Mouse (Mus musculus) CD8-positive naive resting alpha-beta T cell, adult 2 months (primary cell): ENCODE data around the gene Grap.

Source experiments
- DNase-seq, 2 experiments: peaks; one replicate each; pipeline ENCODE4 v3.0.0; 2022; ENCODE audit warnings: low read depth in 2 of 2, low spot score in 2 of 2

Gene Grap

DNA sequence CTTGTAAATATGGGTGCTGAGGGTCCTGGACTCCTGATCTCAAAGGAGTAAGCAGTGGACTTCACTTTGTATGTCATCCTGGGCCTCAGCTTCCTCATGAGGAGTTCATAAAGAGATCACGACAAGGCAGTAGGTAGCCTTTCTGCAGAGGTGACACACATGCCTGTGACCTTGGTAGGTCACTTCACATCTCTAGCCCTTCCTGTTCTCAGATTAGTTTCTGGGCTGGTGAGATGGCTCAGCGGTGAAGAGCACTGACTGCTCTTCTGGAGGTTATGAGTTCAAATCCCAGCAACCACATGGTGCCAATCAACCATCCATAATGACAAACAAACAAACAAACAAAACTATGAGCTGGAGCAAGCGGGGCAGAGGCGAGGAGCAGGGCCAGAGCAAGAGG lies 24.6 kb downstream of the Grap start:
- no peak for DNase-seq

DNA sequence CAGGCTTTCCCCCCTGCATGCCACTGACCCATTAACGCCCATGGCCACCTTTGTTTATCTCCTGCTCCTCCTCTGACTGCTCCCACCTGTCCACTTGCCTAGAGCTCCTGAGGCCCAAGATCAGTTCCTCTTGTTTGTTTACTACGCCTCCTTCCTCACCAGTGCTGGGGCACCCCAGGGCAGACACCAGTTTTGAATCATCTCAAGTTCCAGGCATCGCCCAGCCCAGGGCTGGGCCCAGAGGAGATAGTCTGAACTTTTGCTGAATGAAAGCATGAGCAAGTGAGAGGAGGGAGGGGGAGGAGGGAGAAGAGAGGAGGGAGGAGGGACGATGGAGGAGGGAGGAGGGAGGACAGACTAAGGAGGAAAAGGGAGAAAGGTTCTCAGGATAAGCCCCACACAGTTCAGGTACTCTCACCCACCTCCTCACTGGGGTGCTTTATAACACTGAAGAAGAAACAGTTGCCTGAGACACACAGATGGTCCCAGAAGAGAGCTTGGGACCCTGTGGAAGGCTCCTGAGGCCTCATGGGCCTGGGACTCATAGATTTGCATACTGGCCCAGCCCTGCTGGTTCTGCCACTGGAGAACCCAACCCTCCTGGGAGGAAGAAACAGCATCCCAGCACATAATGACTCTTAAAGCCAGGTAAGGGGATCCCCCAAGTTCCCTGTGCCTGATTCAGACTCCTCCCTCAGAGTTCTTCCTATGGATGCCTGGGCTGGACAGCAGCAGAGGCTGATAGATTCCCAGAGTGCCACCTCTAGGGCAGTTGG lies 26.2 kb downstream of the Grap start:
- DNase-seq: no peak

DNA sequence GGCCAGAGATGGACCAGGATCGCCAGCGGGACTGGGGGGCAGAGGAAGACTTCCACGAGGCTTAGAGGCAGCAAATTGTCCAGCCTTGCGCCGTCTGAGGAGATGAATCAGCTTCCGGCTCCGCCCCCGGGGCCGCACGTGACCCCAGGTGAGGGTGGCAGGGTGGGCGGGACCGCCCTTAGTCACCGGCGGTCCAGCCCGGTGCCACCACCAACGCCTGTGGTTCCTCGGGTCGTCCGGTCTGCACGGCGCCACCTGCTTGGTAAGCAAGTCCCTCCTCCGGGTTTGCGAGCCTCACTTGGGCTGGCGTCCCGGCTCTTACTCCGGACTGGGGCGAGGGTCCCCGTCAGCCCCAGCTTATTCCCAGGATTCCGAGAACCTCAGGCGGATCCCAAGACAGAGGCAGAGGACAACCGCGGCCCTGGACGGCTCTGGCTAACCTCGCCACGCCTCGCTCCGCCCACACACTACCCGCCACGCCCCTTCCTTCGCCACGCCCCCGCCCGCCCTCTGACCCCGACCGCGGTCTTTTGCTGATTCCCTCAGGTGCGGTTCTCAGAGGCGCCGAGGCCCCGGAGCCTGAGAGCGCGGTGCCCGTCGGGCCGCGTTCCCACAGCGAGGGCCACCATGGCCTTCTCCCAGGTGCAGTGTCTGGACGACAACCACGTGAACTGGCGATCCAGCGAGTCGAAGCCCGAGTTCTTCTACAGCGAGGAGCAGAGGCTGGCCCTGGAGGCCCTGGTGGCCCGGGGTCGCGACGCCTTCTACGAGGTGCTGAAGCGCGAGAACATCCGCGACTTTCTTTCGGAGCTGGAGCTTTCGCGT lies 31.1 kb downstream of the Grap start, which contains the start of gene Fam83g:
Fam83g (plus strand) TSS at position 185 of the 825 bp plus-strand sequence.
- peak; percentile 37 to 63 for DNase-seq

DNA sequence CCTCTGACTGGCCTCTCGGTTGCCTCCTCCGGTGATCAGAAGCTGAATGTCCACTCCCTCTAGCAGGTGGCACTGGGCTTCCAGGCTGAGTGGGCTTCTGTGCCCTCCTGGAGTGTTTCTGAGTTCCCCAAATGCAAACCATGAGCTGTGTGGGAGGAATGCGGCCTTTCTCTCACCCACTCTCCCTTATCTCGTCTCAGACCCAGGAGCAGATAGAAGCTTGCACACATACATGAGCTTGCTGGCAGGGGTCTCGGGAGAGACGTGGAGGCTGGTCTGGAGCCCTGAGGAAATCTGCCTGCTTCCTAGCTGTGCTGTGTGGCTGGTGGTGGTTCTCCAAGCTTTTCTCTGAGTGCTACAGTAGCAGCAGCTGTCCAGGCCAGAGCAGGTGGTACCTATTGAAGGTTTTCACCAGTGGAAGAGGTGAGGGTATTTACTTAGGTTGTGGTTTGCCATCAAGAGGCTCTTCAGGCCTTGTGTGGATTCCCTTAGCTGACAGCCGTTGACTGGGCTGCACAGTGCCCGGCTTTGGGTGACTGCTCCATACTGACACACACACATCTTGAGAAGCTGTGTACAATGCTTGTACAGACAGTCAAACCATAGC lies 32.2 kb downstream of the Grap start:
- no peak for DNase-seq

DNA sequence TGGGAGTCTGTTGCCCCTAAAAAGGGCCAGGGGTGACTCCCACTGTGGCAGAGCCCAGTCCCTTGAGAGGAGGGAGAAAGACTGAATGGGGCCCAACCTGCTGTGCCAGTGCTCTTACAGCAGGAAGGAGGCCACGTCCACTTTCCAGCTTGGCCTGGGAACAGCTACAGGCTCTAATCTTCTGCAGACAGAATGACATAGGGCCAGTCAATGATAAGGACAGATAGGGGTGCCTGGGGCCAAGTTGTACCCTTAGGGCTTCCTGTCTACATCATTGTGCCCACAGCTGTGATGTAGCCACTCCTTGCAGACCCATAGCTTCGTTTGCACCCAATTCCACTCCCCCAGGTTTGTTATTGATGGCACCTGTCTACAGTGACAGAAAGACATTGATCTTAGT lies 33.1 kb downstream of the Grap start:
- DNase-seq: no peak

DNA sequence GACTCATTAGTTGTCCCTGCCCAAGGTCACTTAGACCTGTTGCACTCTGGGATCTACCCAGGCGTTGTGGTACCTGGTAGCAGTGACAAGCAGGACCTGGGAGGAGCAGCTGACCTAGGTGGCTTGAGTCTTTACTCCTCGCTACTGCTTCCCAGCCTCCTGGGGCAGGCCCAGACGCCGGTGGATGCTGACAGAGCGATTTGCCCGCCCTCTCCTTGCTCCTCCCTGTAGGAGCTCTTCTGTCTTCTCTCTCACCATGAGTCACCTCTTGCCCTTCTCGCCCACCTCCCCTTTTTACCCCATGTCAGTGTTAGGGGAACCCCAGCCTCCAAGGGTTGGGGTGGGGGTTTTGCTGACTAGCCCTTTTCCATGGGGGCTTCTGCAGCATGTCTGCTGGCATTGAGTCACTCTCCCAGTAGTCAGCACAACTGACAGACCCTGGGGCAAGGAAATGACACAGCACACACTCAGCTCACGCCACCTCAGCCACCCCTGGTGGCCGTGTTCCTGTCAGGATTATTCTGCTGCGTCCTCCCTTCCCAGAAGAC lies 33.9 kb downstream of the Grap start:
- no peak for DNase-seq

DNA sequence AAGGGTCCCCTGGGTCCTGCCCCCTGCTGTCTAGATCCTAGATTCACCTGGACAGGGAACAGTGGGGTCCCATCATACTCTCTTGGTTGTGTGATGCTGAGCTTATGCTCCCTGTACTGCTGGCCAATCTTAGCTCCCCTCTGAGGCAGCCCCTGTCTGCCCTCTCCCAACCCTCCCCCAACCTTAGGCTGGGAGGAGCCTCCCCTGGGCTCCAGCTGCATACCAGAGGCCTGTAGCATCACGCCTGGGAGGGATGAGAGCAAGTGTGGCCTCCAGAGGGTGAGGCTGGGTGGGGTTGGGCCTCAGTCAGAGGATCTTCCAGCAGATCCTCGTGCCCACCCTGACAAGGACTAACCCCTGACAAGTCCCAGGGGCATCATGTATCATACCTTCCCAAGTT lies 34.5 kb downstream of the Grap start:
- DNase-seq: no peak

DNA sequence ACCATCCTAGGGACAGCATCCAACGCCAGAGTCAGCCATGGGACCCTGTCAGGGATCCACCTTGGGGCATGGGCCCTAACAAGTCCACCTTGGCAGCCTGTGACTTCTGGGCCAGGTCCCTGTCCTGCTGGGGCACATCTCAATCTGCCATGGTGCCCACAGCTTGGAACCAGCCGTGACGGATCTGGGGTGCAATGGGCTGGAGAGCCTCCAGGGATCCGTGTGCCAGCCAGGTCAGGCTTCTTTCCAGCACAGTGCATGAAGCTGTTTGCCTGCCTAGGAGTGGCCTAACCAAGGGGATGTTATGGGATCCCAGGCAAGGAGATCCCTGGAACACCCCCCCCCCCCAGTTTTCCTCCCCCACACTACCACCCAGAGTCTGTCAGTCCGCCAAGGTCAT lies 39.9 kb downstream of the Grap start:
- no peak for DNase-seq

DNA sequence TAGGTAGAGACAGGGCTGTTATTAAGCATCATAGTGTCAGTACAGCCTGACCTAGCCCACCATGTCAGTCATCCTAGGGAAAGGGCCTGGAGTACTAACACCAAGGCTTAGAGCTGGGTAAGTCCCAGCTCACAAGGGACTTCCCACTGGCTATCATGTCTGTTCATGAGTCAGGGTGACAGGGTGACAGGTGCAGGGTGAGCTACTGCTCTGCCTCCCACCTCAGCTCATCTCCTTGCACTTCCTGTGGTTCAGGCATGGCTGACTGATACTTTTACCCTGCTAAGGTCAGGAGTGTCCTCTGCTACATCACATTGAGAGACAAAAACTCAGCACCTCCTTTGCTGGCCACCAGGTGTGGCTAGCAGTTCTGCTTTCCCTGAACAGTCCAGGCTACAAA lies 45.8 kb downstream of the Grap start:
- no peak for DNase-seq

DNA sequence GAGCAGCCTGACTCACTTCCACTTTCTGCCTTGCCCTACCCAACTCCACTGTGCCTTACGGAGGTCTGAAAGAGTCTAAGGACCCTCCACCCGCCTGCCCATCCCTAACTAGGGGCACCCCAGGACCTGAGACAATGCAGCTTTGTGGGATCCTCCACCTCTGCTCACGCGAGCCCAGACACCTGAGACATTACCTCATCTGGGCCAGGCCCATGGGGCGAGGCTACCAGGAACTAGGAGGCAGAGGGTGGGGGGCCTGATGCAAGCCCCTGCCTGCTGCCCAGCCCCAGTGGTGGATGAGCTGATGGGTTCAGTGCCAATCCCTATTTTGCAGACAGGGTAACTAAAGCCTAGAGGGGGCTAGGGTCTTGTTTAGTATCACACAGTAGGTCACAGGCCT lies 46.4 kb downstream of the Grap start:
- DNase-seq: no peak

DNA sequence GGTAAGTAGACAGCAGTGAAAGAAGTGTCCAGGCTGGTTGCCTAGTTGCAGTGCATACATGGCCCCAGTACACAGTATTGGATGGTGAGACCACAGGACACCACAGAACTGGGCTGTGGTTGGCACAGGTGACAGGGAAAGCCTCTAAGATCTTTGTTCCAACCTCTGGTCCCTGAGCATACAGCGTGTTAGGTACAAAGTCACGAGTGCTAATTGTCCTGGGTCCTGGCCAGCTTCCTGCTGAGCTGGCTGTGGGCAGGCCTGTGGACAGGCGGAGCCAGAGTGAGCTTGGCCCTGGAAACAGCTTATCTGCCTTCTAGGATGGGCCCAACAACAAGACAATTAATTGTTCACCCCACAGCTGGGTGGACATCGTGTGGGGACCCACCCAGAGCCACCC lies 46.9 kb downstream of the Grap start:
- no peak for DNase-seq

DNA sequence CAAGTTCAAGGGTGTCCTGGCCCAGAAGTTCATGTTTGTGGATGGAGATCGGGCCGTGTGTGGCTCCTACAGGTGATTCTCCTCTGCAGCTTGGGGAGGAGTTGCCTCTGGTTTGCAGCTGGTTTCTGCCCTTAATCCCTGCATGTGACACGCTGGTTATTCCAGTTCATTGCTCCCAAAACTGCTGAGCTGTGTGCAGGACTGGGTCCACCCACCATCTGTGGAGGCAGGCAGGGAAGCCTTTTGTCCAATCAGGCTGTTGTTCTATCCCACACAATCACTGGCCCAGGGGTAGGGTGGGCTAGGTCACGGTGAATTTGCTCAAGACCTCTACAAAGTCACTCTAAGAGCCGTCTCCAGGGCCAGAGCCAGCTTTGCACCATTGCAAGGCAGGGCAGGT lies 48.6 kb downstream of the Grap start:
- DNase-seq: no peak

DNA sequence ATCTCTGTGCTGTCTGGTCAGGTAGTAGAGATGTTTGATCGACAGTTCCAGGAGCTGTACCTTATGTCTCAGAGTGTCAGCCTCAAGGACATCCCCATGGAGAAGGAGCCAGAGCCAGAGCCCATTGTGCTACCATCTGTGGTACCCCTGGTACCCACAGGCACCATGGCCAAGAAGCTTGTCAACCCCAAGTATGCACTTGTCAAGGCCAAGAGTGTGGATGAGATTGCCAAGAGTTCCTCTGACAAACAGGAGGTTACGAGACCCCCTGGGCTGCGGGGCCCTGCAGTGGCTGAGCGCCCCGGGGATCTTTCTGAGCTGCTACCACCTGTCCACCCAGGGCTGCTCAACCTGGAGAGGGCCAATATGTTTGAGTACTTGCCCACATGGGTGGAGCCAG lies 49.4 kb downstream of the Grap start:
- no peak for DNase-seq

DNA sequence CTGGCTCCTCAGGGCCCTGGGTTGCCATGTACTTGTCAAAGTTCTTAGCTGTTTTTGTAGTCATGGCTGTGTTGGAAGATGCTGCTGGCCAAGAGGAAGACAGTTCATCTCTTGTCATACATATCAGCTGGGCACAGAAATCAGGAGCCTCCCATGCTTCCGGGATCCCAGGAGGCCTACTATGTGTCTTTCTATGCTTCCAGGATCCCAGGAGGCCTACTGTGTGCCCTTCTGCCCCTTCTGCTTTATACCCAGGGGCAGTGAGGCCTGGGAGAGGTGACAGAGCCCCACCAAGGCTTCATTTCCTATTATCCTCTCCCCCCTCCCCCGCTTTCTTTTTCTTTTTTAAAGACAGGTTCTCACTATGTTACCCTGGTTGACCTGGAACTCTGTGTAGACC lies 52.5 kb downstream of the Grap start:
- no peak for DNase-seq

DNA sequence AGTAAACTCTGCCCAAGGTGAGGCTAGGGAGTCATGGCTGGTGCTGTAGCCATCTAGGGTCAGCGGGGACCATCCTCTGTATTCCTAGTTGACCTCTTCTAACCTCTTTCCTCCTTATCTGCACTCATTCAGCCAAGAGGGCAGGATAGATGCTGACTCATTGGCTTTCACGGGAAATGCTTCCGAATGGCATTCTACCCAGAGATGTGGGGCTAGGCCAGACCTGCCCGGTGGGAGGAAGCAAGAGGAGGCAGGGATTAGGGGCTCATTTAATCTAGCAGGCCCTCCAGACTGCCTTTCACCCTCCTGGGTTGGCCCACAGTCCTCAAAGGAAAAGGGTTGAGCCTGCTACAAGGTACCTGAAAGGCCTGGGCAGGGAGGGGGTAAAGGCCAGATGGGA lies 53.2 kb downstream of the Grap start:
- DNase-seq: no peak

DNA sequence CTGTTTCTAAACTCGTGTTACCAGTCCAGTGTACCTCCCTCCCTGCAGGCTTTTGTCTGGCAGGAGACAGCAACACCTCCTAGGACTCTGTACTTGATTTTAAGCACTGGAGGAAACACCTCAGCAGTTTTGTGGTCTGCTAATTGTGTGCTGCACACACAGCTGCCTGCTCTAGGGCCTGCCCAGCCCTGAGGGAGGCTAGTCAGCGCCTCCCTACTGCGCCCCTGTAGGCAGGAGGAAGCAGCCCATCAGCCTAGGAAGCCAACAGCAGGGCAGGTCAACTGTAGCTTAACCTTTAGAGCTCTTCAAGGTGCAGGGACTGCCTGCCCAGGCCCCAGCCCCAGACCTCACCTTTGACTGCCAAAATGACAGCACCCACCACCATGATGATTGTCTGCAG lies 55.9 kb downstream of the Grap start:
- DNase-seq: no peak

DNA sequence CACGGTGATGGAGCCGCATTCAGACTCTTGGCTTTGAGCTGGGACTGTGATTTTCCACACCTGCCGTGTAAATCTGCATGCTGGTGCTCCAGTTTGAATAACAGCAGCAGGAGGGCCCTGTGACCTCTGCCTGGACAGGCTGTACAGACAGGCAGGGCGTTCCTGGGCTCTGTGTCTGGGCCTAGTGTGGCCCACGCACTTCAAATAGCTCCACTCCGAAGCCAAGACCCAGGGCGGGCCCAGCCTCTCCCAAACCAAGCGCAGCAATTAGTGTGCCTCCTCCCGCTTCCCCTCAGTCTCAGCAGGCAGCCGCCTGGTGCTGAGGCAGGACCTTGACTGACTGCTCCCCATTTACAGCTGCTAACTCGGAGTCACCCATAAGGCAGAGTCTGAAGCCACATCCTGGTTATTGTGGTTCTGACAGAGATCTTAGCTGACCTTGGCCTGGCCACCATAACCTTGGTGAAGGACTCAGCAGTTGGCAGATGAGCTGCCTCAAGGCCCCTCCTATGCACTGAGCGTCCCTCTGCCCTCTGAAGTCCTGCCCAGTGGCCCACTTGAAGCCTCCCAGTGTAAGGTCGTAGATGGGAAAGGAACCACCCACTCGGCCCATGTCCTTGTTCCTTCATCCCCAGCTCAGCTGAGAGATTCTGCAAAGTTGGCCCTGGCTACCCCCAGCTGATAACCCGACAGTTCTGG lies 60.2 kb downstream of the Grap start:
- no peak for DNase-seq

DNA sequence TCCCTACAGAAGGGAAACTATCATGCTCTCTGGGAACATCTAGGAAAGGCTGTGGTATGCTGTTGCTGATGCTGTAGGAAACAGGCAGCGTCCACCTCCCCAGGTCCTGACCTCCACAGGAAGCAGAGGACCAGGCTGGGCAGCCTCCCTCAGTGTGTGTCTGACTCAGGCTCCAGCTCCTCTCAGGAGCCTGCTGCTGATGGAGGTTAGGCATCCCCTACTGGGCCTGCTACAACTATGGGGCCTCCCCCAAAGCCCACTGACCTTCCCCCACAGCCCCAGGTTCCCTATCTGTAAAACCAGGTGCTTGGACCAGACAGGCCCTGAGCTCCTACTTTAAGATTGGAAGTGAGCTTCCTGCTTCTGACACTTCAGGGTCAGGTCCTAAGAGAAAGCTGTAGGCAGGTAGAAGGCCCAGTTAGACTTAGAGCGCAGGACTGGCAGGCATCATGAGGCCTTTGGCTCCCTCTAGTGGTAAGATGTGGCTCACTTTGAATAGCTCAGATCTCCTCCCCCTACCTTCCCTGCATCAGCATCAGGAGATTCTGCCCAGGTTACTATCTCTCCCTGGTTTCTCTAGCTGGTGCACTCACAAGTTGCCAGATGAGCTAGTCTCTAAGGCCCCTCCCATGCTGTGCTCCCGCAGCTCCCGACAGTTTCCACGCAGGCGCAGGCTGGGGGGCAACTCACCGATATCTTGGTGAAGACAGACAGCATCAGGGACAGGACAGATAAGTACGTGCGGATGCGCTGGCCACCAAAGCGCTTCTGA lies 61.5 kb downstream of the Grap start:
- DNase-seq: peak; percentile 65 to 79

DNA sequence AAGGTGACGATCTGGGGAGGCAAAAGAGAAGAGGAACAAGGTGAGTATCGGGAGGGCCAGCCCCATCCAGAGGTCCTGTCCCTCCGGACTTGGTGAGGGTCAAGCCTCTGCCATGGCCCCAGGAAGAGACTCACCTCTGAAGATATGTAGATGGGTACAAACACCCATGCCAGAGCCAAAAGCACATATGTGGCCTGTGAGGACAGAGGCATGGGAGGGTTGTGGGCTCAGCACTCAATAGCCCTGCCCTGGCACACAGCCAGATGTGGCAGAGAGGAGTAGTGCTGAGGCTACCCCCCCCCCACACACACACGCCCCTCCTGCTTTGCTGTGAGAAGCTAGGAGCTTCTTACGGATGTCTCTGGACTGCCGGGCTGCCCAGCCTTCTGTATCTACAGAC lies 62.1 kb downstream of the Grap start:
- no peak for DNase-seq

DNA sequence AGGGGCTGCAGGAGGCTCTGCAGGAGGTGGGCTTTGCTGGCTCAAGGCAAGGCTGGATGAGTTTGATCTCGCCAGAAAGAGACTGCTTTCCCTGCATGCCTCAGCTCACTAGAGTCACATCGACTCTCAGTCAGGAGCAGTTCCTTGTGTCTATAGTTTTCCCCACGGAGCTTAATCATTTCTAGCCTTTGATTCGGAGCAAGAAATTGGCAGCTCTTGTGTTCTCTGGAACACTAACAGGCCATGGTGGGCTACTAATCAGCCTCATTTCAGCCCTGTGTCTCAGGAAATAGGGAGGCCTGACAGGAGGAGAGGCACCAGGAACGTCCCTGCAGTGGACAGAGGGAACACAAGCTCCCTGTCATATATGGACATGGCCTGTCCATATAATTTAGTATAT lies 64.9 kb downstream of the Grap start:
- DNase-seq: no peak

DNA sequence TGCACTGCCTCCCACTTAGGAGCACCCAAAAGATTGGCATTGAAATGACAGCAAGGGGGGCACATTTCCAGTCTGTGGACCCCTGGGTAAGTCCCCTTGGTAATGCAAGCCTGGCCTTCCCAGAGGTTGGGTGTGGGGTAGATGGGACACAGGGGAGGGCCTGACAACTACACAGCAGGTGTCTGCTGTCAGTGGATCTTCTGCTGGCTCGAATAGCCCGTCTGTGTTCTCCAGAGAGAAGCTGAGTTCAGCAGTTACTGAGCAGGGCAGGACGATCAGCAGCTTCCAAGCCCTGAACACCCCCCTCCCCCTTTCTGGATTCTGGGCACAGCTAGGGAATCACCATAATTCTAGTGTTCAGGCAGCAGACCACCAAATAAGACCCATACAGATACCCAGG lies 66.3 kb downstream of the Grap start:
- no peak for DNase-seq
